Comparison of ENCODE assay signal across 9 mouse cellular contexts in the genomic region with DNA sequence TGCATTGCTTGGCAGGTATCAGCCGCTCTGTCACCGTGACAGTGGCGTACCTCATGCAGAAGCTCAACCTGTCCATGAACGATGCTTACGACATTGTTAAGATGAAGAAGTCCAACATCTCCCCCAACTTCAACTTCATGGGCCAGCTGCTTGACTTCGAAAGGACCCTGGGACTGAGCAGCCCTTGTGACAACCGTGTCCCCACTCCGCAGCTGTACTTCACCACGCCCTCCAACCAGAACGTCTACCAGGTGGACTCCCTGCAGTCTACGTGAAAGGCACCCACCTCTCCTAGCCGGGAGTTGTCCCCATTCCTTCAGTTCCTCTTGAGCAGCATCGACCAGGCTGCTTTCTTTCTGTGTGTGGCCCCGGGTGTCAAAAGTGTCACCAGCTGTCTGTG. TPM values are rescaled to one million over a fixed set of nuclear protein-coding genes. Genes with fewer than 3 reads are reported as not detected.
DNase-seq lines count a peak whose midpoint lies in the region; ATAC-seq and TF ChIP-seq lines count a peak whose summit lies in the region.
"Had no signal": no experiment of that assay in that cellular context is flagged by ENCODE, and none has a peak within 500 bp of the region (broad histone marks: within the 10 kb centered on the region; RNA-seq: fewer than 3 reads in every experiment).

No protein-coding gene starts in this region.

- H3K4me1 ChIP-seq in spleen, adult 2 months (ENCODE audit: control insufficient read depth, insufficient read depth, insufficient read length): peaks cover 18% of the 10 kb centered on the region; the same call in 1 of the 2 replicates
- peaks cover 11% of the 10 kb centered on the region for H3K4me1 ChIP-seq in hindbrain, postnatal 0 days (ENCODE audit: insufficient read depth, low read length)
- peaks cover 36% of the 10 kb centered on the region for H3K4me1 ChIP-seq in midbrain, embryonic 14.5 days (ENCODE audit: control insufficient read depth, insufficient read depth, low read length)

- peak overlapping the region; percentile 84; the same call in 1 of the 2 replicates for H3K9ac ChIP-seq in hindbrain, postnatal 0 days (replicated peaks; ENCODE audit: low read length)
- no peak overlapping the region; the same call in 1 of the 2 replicates for H3K9ac ChIP-seq in midbrain, embryonic 14.5 days (replicated peaks; ENCODE audit: low read length)

- no peak for TF ChIP-seq CTCF in spleen, adult 2 months (IDR thresholded peaks at IDR 0.05; ENCODE audit: extremely low read depth, insufficient read depth, insufficient read length, insufficient replicate concordance)
- no peak for TF ChIP-seq CTCF in hindbrain, postnatal 0 days (IDR thresholded peaks at IDR 0.05; ENCODE audit: low read depth)

- peak overlapping the region; percentile 31 for H3K27ac ChIP-seq in spleen, adult 2 months (ENCODE audit: insufficient read depth, low read length)
- H3K27ac ChIP-seq in hindbrain, postnatal 0 days: 0 out of 2 replicates have a peak overlapping the region, but pooled peaks have one; percentile 95
- no peak overlapping the region for H3K27ac ChIP-seq in midbrain, embryonic 14.5 days (replicated peaks; ENCODE audit: low read depth, low read length)

- peak; percentile 37 for DNase-seq in embryo, embryonic 10 days (ENCODE audit: low spot score)
- no peak for DNase-seq in embryo, embryonic 11 days
- no peak for DNase-seq in spleen, adult 2 months (ENCODE audit: low read depth in 1 of 2, low spot score in 2 of 2)
- no peak for DNase-seq in spleen, postnatal 14 days (ENCODE audit: low spot score in 2 of 2)
- no peak for DNase-seq in hindbrain, postnatal 0 days (ENCODE audit: low spot score)
- DNase-seq in midbrain, embryonic 14.5 days: no peak
- DNase-seq in layer of hippocampus, adult 8-10 months (ENCODE audit: low spot score in 2 of 2): no peak
- no peak for DNase-seq in gastrocnemius, postnatal 10 days

- peak overlapping the region; percentile 42; the same call in 1 of the 2 replicates for H3K4me3 ChIP-seq in spleen, adult 2 months (ENCODE audit: extremely low read depth, insufficient read depth, insufficient read length)
- peak overlapping the region; percentile 78 for H3K4me3 ChIP-seq in hindbrain, postnatal 0 days (ENCODE audit: low read length)
- peak overlapping the region; percentile 60 for H3K4me3 ChIP-seq in midbrain, embryonic 14.5 days (replicated peaks; ENCODE audit: low read depth, low read length)

- 15% methylated on average over 14 of the region's 14 CpGs for WGBS in spleen, adult 2 months
- WGBS in hindbrain, postnatal 0 days: 24% methylated on average over 14 of the region's 14 CpGs
- 36% methylated on average over 14 of the region's 14 CpGs for whole genome bisulfite sequencing in midbrain, embryonic 14.5 days

- peaks cover 3% of the 10 kb centered on the region; the same call in 1 of the 2 replicates for H3K36me3 ChIP-seq in spleen, adult 2 months (ENCODE audit: control insufficient read depth, insufficient read depth, low read length)
- no peaks in the 10 kb centered on the region for H3K36me3 ChIP-seq in hindbrain, postnatal 0 days (ENCODE audit: insufficient read depth, low read length)
- H3K36me3 ChIP-seq in midbrain, embryonic 14.5 days (ENCODE audit: control insufficient read depth, insufficient read depth, low read length): no peaks in the 10 kb centered on the region
- H3K36me3 ChIP-seq: G1E had no signal

- no peaks in the 10 kb centered on the region for H3K27me3 ChIP-seq in spleen, adult 2 months (ENCODE audit: control insufficient read depth, insufficient read depth, low read length)
- no peaks in the 10 kb centered on the region for H3K27me3 ChIP-seq in hindbrain, postnatal 0 days (ENCODE audit: insufficient read depth, low read length)
- H3K27me3 ChIP-seq in midbrain, embryonic 14.5 days (ENCODE audit: control insufficient read depth, insufficient read depth, low read length): peaks cover 21% of the 10 kb centered on the region; the same call in 1 of the 2 replicates

- no peak for ATAC-seq in hindbrain, postnatal 0 days
- no peak for ATAC-seq in midbrain, embryonic 14.5 days (ENCODE audit: low FRiP score, low TSS enrichment)

- peak overlapping the region; percentile 94 for H3K4me2 ChIP-seq in hindbrain, postnatal 0 days (ENCODE audit: low read depth, low read length)
- H3K4me2 ChIP-seq in midbrain, embryonic 14.5 days (ENCODE audit: low read length): peak overlapping the region; percentile 93

- H3K9me3 ChIP-seq in hindbrain, postnatal 0 days (ENCODE audit: low read length): no peaks in the 10 kb centered on the region
- H3K9me3 ChIP-seq in midbrain, embryonic 14.5 days (ENCODE audit: control insufficient read depth, low read length): no peaks in the 10 kb centered on the region

- no peak for TF ChIP-seq POLR2A in spleen, adult 2 months (IDR thresholded peaks at IDR 0.05; ENCODE audit: low read depth, low read length)

RNA-seq across cellular contexts. Expression of gene Dusp6, which starts 3.0 kb away (rescaled TPM):
- polyA plus RNA-seq in spleen, adult 2 months (2012; rRNA removed): 30.8 and 49.1 TPM in 2 replicates
- total RNA-seq in hindbrain, postnatal 0 days (2014; rRNA removed): 65.3 and 74.0 TPM in 2 replicates
- polyA plus RNA-seq in hindbrain, postnatal 0 days (2015; fragmentation: Nextera tagmentation; extraction: Ambion mirVana): 32.5 and 35.2 TPM in 2 replicates
- 20.7 and 25.4 TPM in 2 replicates for polyA plus RNA-seq in midbrain, embryonic 14.5 days (2014; fragmentation: Nextera tagmentation; extraction: Ambion mirVana)
- total RNA-seq in layer of hippocampus, adult 8-10 months (2022): 10 to 100 TPM; 61.1 to 93.4 (median 75.2) TPM
- total RNA-seq in gastrocnemius, postnatal 10 days (2021): 10 to 100 TPM; 30.9 to 39.0 TPM
- polyA plus RNA-seq: G1E had no signal
